Mouse (Mus musculus): Measurements from ENCODE around the gene Gpc5. TPM values are rescaled to one million over a fixed set of nuclear protein-coding genes. Genes with fewer than 3 reads are reported as not detected.

Gpc5 gene
- total and polyA plus RNA-seq, 3 experiments, result 0.14 TPM; not detected in 2

- in situ Hi-C loops (cut with MboI; ENCODE audit: low pct_ligation_motif_present, low pct_unique_long_range_greater_than_20kb, low sequenced_read_pairs), result no loop called here
- Histone ChIP-seq H3K4me2 (ENCODE audit: insufficient read depth, low read depth, poor library complexity, severe bottlenecking) (no peak overlapping the region), H3K4me3 (replicated peaks in 1 of 3; ENCODE audit: low read depth in 2 of 3, low read length in 2 of 3, poor library complexity in 1 of 3) (no peak overlapping the region), H3K27ac (ENCODE audit: insufficient read depth, low read depth) (no peak overlapping the region), H3K4me1 (ENCODE audit: control insufficient read depth in 1 of 2, insufficient read depth in 2 of 2) (no peaks in the 10 kb centered on the region), H3K9ac (ENCODE audit: insufficient read depth, low read depth) (no peak overlapping the region), H3K79me2 (replicated peaks; ENCODE audit: control insufficient read depth, extremely low read depth, insufficient read depth, poor library complexity, severe bottlenecking) (no peaks in the 10 kb centered on the region), H3K27me3 (replicated peaks) (no peaks in the 10 kb centered on the region), H3K36me3 (replicated peaks in 1 of 2; ENCODE audit: control insufficient read depth in 1 of 2, insufficient read depth in 1 of 2, low read length in 1 of 2) (no peaks in the 10 kb centered on the region), H3K9me3 (replicated peaks; ENCODE audit: low read length) (peaks cover 3% of the 10 kb centered on the region)
- dilution Hi-C loops (cut with MboI; ENCODE audit: extremely low pct_ligation_motif_present, extremely low pct_unique_long_range_greater_than_20kb, low sequenced_read_pairs), result no loop called here
- TF ChIP-seq SMC3 (IDR thresholded peaks at IDR 0.05; ENCODE audit: low read depth, low read length), result no peak
- TF ChIP-seq SIN3A (IDR thresholded peaks at IDR 0.05; ENCODE audit: low read length), result no peak
- no peak for TF ChIP-seq MXI1 (IDR thresholded peaks at IDR 0.05; ENCODE audit: low read depth, low read length)
- TF ChIP-seq ZNF384 (IDR thresholded peaks at IDR 0.05; ENCODE audit: low read depth, low read length), result no peak
- no peak for TF ChIP-seq NRF1 (IDR thresholded peaks at IDR 0.05; ENCODE audit: low read depth, low read length)
- no peak for TF ChIP-seq MAZ (IDR thresholded peaks at IDR 0.05; ENCODE audit: low read depth, low read length)
- TF ChIP-seq JUND (conservative IDR thresholded peaks at IDR 0.05; ENCODE audit: low read depth, low read length), result no peak
- no peak for TF ChIP-seq USF2 (conservative IDR thresholded peaks at IDR 0.05; ENCODE audit: low read depth, low read length)
- TF ChIP-seq CTCF (conservative IDR thresholded peaks at IDR 0.05 in 1 of 2, IDR thresholded peaks at IDR 0.05 in 1 of 2; ENCODE audit: low read depth in 2 of 2, low read length in 2 of 2), result no peak
- no peak for TF ChIP-seq CHD1 (IDR thresholded peaks at IDR 0.05; ENCODE audit: low read depth, low read length)
- TF ChIP-seq JUN (IDR thresholded peaks at IDR 0.05; ENCODE audit: insufficient read depth, low read depth, low read length), result no peak
- TF ChIP-seq ELF1 (IDR thresholded peaks at IDR 0.05; ENCODE audit: low read depth, low read length), result no peak
- TF ChIP-seq EP300 (IDR thresholded peaks at IDR 0.05; ENCODE audit: low read length), result no peak
- TF ChIP-seq POLR2AphosphoS2 (IDR thresholded peaks at IDR 0.05; ENCODE audit: low read depth, low read length), result no peak
- TF ChIP-seq ZMIZ1 (IDR thresholded peaks at IDR 0.05; ENCODE audit: low read depth, low read length), result no peak
- TF ChIP-seq TCF12 (IDR thresholded peaks at IDR 0.05; ENCODE audit: low read depth, low read length), result no peak
- no peak for TF ChIP-seq POLR2A (IDR thresholded peaks at IDR 0.05; ENCODE audit: low read depth, low read length)
- TF ChIP-seq KAT2A (IDR thresholded peaks at IDR 0.05; ENCODE audit: insufficient replicate concordance, low read length), result no peak
- TF ChIP-seq MYC (IDR thresholded peaks at IDR 0.05; ENCODE audit: low read depth, low read length), result no peak
- no peak for DNase-seq (ENCODE audit: extremely low read depth)
These were observed 901.6 kb downstream of the Gpc5 start for GRCm38 (mm10) chr14:115993520-115994106.

GRCm38 (mm10) chr14:115998931-115999330, 906.9 kb downstream of the Gpc5 start:
- DNase-seq (ENCODE audit: extremely low read depth), result no peak
- in situ Hi-C loops (cut with MboI; ENCODE audit: low pct_ligation_motif_present, low pct_unique_long_range_greater_than_20kb, low sequenced_read_pairs), result no loop called here
- Histone ChIP-seq H3K4me1 (ENCODE audit: control insufficient read depth in 1 of 2, insufficient read depth in 2 of 2) (no peaks in the 10 kb centered on the region), H3K4me3 (replicated peaks in 1 of 3; ENCODE audit: low read depth in 2 of 3, low read length in 2 of 3, poor library complexity in 1 of 3) (no peak overlapping the region), H3K27me3 (replicated peaks) (no peaks in the 10 kb centered on the region), H3K27ac (ENCODE audit: insufficient read depth, low read depth) (no peak overlapping the region), H3K79me2 (replicated peaks; ENCODE audit: control insufficient read depth, extremely low read depth, insufficient read depth, poor library complexity, severe bottlenecking) (no peaks in the 10 kb centered on the region), H3K4me2 (ENCODE audit: insufficient read depth, low read depth, poor library complexity, severe bottlenecking) (no peak overlapping the region), H3K36me3 (replicated peaks in 1 of 2; ENCODE audit: control insufficient read depth in 1 of 2, insufficient read depth in 1 of 2, low read length in 1 of 2) (no peaks in the 10 kb centered on the region), H3K9me3 (replicated peaks; ENCODE audit: low read length) (peaks cover 3% of the 10 kb centered on the region), H3K9ac (ENCODE audit: insufficient read depth, low read depth) (no peak overlapping the region)
- dilution Hi-C loops (cut with MboI; ENCODE audit: extremely low pct_ligation_motif_present, extremely low pct_unique_long_range_greater_than_20kb, low sequenced_read_pairs), result no loop called here
- no peak for TF ChIP-seq CHD1 (IDR thresholded peaks at IDR 0.05; ENCODE audit: low read depth, low read length)
- no peak for TF ChIP-seq TCF12 (IDR thresholded peaks at IDR 0.05; ENCODE audit: low read depth, low read length)
- TF ChIP-seq USF1 (IDR thresholded peaks at IDR 0.05; ENCODE audit: low read depth, low read length), result no peak
- TF ChIP-seq NRF1 (IDR thresholded peaks at IDR 0.05; ENCODE audit: low read depth, low read length), result no peak
- no peak for TF ChIP-seq ETS1 (conservative IDR thresholded peaks at IDR 0.05; ENCODE audit: low read depth, low read length)
- TF ChIP-seq MAX (IDR thresholded peaks at IDR 0.05; ENCODE audit: low read length), result no peak
- no peak for TF ChIP-seq RAD21 (IDR thresholded peaks at IDR 0.05; ENCODE audit: low read depth, low read length)

All from CH12.LX (cell line).